Mouse (Mus musculus) CH12F3 (cell line): ENCODE data around the gene Plekha5.
"Not testable (repeated sequence)": the region's sequence is repeated elsewhere in the genome, so short reads cannot be mapped to it uniquely, and the experiment has no call there.

ENCODE experiments used
- in situ Hi-C: fragments of 300-500 bp; cut with MboI; formaldehyde crosslinking; loops from 2 replicates; pipeline ENCODE4 v1.14.3; 2020; ENCODE audit warnings: low sequenced_read_pairs

The Plekha5 gene

GRCm38 (mm10) chr6:140488673-140489072 is 64.8 kb downstream of the Plekha5 start:
- in situ Hi-C loops = no loop called here

- in situ Hi-C loops = no loop called here
These were observed 65.7 kb downstream of the Plekha5 start for GRCm38 (mm10) chr6:140489570-140489969.

GRCm38 (mm10) chr6:140490220-140490619 is 66.4 kb downstream of the Plekha5 start:
- in situ Hi-C loops = no loop called here

DNA sequence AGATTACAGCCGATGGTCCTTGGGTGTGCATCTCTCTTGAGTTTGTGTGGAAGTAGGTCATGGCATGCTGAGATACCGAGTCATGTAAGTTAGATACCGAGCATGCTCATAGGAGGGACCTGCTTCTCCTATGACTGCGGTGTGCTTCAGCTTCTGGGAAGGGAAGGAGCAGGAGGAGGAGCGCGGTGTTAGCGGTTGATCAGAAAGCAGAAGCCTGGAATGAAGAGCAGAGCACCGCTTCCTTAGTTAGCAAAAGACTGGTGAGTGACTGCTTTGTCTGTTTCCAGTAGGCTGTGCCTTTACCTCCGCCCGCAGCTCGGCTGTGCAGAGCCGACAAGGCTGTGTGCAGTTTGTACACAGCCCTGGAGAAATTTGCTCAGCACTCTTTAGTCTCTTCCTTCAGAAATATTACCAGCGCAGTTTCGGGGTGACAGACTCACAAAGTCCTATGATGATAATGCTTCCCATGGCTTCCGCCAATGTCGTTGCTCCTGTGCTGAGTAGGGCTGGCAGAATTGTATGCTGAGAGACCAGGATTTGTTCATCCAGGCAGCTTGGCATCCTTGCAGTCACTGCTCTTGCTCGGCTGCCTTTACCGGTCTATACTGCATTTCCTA is 67.2 kb downstream of the Plekha5 start:
- in situ Hi-C loops = no loop called here

- in situ Hi-C loops = no loop called here
These were observed 68.2 kb downstream of the Plekha5 start for GRCm38 (mm10) chr6:140492043-140492442.

- in situ Hi-C loops = no loop called here
These were observed 74.2 kb downstream of the Plekha5 start for GRCm38 (mm10) chr6:140498074-140498473.

DNA sequence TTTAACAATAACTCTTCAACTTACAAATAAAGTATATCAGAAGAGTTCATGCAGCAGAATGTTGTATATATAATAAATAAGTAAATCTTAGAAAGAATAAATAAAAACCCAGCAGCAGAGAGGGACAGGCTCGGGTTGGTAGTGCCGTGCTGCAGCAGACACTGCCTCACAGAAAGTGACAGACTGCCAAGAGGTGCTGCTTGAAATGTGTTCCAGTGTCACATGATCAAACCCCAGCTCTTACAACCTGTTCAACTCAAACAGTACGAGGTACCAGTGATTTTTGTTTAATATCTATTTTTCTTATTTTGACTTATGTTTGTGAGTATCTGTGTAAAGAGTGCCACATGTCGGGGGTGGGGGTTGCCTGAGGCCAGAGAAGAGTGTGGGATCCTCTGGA is 75.1 kb downstream of the Plekha5 start:
- in situ Hi-C loops = no loop called here

GRCm38 (mm10) chr6:140500829-140501228 is 77.0 kb downstream of the Plekha5 start:
- in situ Hi-C loops = not testable (repeated sequence)

GRCm38 (mm10) chr6:140501841-140502240 is 78.0 kb downstream of the Plekha5 start:
- in situ Hi-C loops = no loop called here

GRCm38 (mm10) chr6:140504796-140505195 is 80.9 kb downstream of the Plekha5 start:
- in situ Hi-C loops = no loop called here

- in situ Hi-C loops = no loop called here
These were observed 83.8 kb downstream of the Plekha5 start for GRCm38 (mm10) chr6:140507605-140508004.

DNA sequence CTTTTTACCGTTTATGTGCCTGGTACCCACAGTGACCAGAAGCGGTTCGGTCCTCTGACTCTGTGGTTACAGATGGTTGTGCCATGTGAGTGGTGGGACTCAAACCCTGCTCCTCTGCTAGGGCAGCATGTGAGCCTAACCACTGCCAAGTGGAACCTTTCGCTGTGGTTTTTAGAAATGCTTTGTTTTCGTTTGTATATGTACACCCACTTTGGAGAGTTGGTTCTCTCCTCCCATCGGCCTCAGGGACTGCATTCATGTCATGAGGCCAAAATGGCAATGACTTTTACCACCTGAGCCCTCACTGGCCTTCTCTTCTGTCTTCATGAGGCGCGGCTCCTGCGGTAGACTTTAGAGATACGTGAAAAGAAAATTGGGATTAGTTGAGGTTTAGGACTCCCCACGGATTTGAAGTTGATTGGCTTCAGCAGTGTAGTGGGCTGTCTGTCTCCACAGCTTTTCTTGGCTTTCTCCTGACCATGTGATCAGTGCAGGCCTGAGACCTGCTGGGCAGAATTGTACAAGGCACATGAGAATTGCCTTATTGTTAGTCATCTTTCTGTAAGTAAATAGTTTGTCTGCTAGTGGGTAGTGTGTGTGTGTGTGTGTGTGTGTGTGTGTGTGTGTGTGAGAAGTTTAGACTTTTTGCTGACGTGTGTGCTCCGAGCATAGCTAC is 84.8 kb downstream of the Plekha5 start:
- in situ Hi-C loops = no loop called here

- in situ Hi-C loops = no loop called here
These were observed 85.3 kb downstream of the Plekha5 start for GRCm38 (mm10) chr6:140509151-140509530.

DNA sequence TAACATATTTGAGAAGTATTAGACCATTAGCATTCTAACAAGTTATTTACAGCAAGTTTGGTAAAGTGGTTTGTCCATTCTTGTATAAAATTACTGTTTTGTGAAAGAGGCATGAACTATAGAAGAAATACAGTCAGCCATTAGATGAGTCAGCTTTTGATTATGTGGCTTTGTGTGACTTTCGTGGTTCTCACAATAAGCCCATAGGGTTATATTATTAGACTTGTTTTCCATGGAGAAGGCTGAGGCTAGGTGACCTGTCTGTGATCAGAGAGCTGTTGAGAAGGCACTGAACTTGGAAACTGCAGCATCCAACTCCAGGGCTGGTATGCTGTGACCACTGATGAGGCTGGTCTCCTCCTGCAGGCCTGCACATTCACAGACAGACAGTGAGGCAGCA is 88.2 kb downstream of the Plekha5 start:
- in situ Hi-C loops = no loop called here

DNA sequence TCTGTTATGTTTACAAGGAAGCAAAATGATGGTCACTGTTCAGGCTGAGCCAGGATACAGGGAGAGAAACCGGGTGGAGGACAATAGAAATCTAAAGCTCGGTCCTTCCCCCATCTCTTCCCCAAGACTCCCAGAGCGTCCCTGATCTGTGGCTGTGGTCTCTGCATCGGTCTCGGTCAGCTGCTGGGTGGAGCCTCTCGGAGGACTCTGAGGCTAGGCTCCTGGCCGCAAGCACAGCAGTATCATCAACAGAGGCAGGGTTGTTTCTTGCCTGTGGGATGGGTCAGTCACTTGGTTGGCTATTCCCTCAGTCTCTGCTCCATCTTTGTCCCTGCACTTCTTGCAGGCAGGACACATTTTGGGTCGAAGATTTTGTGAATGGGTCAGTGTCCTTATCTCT is 88.6 kb downstream of the Plekha5 start:
- in situ Hi-C loops = no loop called here

GRCm38 (mm10) chr6:140514205-140515110 is 90.6 kb downstream of the Plekha5 start:
- in situ Hi-C loops = no loop called here

GRCm38 (mm10) chr6:140515550-140515949 is 91.7 kb downstream of the Plekha5 start:
- in situ Hi-C loops = no loop called here

DNA sequence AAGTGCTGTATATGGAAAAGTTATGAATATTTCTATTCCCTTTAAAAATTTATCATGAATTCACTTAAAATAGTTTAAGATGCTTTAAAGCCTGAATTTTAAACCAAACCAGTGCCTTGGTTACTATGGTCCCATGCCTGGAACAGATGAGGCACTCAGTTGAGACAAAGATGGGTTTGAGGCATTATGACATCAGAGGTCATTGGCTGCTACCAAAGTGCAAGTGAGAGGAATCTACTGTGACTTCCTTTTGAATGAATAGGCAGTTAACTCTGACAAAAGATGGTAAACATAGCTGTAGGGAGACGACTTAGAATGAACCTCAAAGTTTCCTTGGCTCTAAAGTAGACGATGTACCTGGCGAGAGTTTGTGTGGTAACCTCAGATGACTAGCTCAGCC is 92.3 kb downstream of the Plekha5 start:
- in situ Hi-C loops = no loop called here

DNA sequence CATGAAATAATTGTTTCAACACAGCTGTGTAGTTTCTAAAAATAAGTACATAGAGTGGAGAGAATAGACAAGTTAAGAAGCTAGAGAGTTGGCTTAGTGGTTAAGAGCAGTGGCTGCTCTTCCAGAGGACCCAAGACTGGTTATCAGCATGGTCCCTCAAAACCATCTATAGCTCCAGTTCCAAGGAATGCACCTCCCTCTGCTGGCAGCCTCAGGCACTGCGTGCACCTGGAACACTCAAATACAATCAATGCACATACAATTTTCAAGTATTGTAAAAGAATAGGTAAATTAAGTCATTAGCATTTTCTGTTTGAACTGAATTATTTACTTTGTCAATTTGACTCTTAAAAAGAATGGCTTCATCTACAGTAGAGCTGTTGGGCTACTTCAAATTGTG is 93.3 kb downstream of the Plekha5 start:
- in situ Hi-C loops = no loop called here

DNA sequence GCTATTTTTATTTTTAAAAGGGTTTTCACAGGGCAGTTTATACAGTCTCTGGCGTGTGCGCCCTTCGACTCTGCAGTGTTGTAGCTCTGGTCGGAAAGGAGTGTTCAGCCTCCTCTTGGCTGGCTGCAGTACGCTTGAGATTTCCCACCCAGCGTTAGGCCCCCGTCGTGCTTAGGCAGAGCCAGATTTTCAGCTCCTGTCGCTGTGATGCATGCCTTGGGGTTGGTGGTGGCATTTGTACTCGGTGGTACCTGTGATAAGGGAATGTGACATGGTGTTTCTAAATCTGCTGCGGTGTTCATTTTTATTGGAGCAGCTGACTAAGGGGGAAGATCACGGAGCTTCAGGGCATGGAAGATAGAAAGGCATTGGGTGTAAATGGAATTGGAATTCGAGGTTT is 95.2 kb downstream of the Plekha5 start:
- in situ Hi-C loops = no loop called here

DNA sequence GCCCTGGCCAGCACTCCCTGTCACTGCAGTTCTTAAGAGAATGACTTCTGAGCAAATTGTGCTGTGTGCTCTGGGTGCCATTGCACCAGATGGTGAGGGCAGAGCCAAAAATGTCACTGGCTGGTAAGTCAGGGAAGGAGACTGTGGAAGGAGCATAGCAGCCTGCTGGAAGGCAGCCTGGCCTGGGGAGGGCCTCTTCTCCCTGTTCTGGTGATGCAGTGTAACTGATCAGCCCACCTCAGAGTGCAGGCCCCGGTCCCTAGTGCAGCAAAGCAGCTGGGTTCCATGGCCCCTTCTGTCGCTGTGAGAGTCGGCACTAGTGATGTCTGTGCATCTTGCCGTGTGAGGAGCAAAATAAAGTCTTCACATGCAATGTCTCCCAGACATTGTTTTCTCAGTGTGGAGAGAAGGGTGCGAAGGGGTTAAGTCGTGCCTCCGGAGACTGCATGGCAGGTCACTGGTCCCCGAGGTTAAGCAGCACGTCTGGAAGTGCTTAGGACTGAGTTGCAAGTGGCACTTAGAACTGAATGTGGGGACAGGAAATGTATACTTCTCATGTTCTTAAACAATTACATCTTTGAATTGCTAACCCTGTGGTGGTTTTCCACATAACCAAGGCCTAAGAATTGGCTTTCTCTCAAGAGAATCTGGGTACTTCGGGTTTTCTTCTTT is 95.8 kb downstream of the Plekha5 start:
- in situ Hi-C loops = no loop called here
